Comparison of ENCODE assay signal across 7 mouse cellular contexts in genomic region chr11:97556569-97557408, GRCm38 (mm10).
DNase-seq lines count a peak whose midpoint lies in the region.

No protein-coding gene starts in this region.

- DNase-seq in 416B (ENCODE audit: low read depth): peak; percentile 80
- DNase-seq in CD8-positive naive resting alpha-beta T cell, adult 2 months (ENCODE audit: low read depth in 2 of 2, low spot score in 2 of 2): peak; percentile 49 to 62
- peak; percentile 91 for DNase-seq in cerebellum, adult 18-20 months
- DNase-seq in frontal cortex, postnatal 36 days (ENCODE audit: low spot score in 2 of 2): peak; percentile 80 to 85
- peak; percentile 85 to 86 for DNase-seq in kidney, postnatal 25 days
- peak; percentile 67 to 74 for DNase-seq in lung, postnatal 4 days
- peak; percentile 42 to 61 for DNase-seq in spleen, postnatal 14 days (ENCODE audit: low spot score in 2 of 2)

Comparison
In these comparisons a context has a peak if more than half of its experiments do, and no peak if none do; other contexts are left out.
1. Peak in every context shown above with its lines: DNase-seq.